Mouse (Mus musculus): ENCODE data around the gene AI467606. TPM values are rescaled to one million over a fixed set of nuclear protein-coding genes. Genes with fewer than 3 reads are reported as not detected.
"Not testable (repeated sequence)": the region's sequence is repeated elsewhere in the genome, so short reads cannot be mapped to it uniquely, and the experiment has no call there.

The AI467606 gene
- polyA plus RNA-seq, 1 experiment from 2014 or later: 0.54 TPM

GRCm38 (mm10) chr7:127083689-127084088 lies 7.5 kb upstream of the AI467606 start:
- Histone ChIP-seq H3K27me3 (replicated peaks; ENCODE audit: low read depth, poor library complexity, severe bottlenecking) (peaks cover 2% of the 10 kb centered on the region; the same call in 1 of the 2 replicates), H3K9me3 (no peaks in the 10 kb centered on the region), H3K4me3 (no peak overlapping the region), H3K36me3 (replicated peaks) (no peaks in the 10 kb centered on the region), H3K27ac (replicated peaks) (no peak overlapping the region), H3K4me1 (peaks cover under 1% of the 10 kb centered on the region)
- 80% methylated on average over 4 of the region's 4 CpGs for WGBS
- no peak for DNase-seq (ENCODE audit: low spot score)

GRCm38 (mm10) chr7:127084794-127085193 lies 6.4 kb upstream of the AI467606 start:
- Histone ChIP-seq H3K4me1 (peaks cover 11% of the 10 kb centered on the region), H3K4me3 (no peak overlapping the region), H3K9me3 (no peaks in the 10 kb centered on the region), H3K36me3 (replicated peaks) (no peaks in the 10 kb centered on the region), H3K27ac (replicated peaks) (no peak overlapping the region), H3K27me3 (replicated peaks; ENCODE audit: low read depth, poor library complexity, severe bottlenecking) (peaks cover 10% of the 10 kb centered on the region; the same call in 1 of the 2 replicates)
- WGBS: 84% methylated on average over 2 of the region's 2 CpGs
- DNase-seq (ENCODE audit: low spot score): no peak

- not testable (repeated sequence) for DNase-seq (ENCODE audit: low spot score); H3K27ac ChIP-seq (replicated peaks); H3K4me3 ChIP-seq; H3K36me3 ChIP-seq (replicated peaks); H3K9me3 ChIP-seq
- WGBS: 81% methylated on average over 6 of the region's 6 CpGs
- Histone ChIP-seq H3K27me3 (replicated peaks; ENCODE audit: low read depth, poor library complexity, severe bottlenecking) (peaks cover 10% of the 10 kb centered on the region; the same call in 1 of the 2 replicates), H3K4me1 (peaks cover 19% of the 10 kb centered on the region)
Measured at GRCm38 (mm10) chr7:127085751-127086150, 5.4 kb upstream of the AI467606 start.

- not testable (repeated sequence) for DNase-seq (ENCODE audit: low spot score)
Measured at GRCm38 (mm10) chr7:127087278-127088010, 3.7 kb upstream of the AI467606 start, which contains the start of gene Zg16. Gene Zg16, minus strand, starts transcription at chr7:127087328.

GRCm38 (mm10) chr7:127088083-127088482 lies 3.1 kb upstream of the AI467606 start:
- Histone ChIP-seq H3K27me3 (replicated peaks; ENCODE audit: low read depth, poor library complexity, severe bottlenecking) (peaks cover 10% of the 10 kb centered on the region; the same call in 1 of the 2 replicates), H3K4me1 (peaks cover 35% of the 10 kb centered on the region), H3K9me3 (no peaks in the 10 kb centered on the region), H3K27ac (replicated peaks) (no peak overlapping the region), H3K36me3 (replicated peaks) (no peaks in the 10 kb centered on the region), H3K4me3 (no peak overlapping the region)
- WGBS: 88% methylated on average over 3 of the region's 3 CpGs
- DNase-seq (ENCODE audit: low spot score): no peak

More at GRCm38 (mm10) chr7:127087278-127088010, 3.7 kb upstream of the AI467606 start, which contains the start of gene Zg16:
- peaks cover 10% of the 10 kb centered on the region; the same call in 1 of the 2 replicates for H3K27me3 ChIP-seq (replicated peaks; ENCODE audit: low read depth, poor library complexity, severe bottlenecking)
- not testable (repeated sequence) for H3K4me3 ChIP-seq; H3K9me3 ChIP-seq; H3K27ac ChIP-seq (replicated peaks); H3K36me3 ChIP-seq (replicated peaks)
- peaks cover 35% of the 10 kb centered on the region for H3K4me1 ChIP-seq
- 88% methylated on average over 6 of the region's 6 CpGs for WGBS

- peak; percentile 24 for DNase-seq (ENCODE audit: low spot score)
- peak overlapping the region; percentile 65; the same call in 1 of the 2 replicates for H3K27ac ChIP-seq (replicated peaks)
- peaks cover 35% of the 10 kb centered on the region for H3K4me1 ChIP-seq
- peak overlapping the region; percentile 35 for H3K4me3 ChIP-seq
- 23% methylated on average over 27 of the region's 27 CpGs for WGBS
- H3K36me3 ChIP-seq (replicated peaks): no peaks in the 10 kb centered on the region
- H3K27me3 ChIP-seq (replicated peaks; ENCODE audit: low read depth, poor library complexity, severe bottlenecking): peaks cover 10% of the 10 kb centered on the region; the same call in 1 of the 2 replicates
- no peaks in the 10 kb centered on the region for H3K9me3 ChIP-seq
Measured at GRCm38 (mm10) chr7:127088901-127089845, 2.0 kb upstream of the AI467606 start.

- H3K36me3 ChIP-seq (replicated peaks): no peaks in the 10 kb centered on the region
- no peaks in the 10 kb centered on the region for H3K9me3 ChIP-seq
- no peak overlapping the region for H3K4me3 ChIP-seq
- H3K27me3 ChIP-seq (replicated peaks; ENCODE audit: low read depth, poor library complexity, severe bottlenecking): peaks cover 10% of the 10 kb centered on the region; the same call in 1 of the 2 replicates
- WGBS: 85% methylated on average over 20 of the region's 20 CpGs
- DNase-seq (ENCODE audit: low spot score): no peak
- peaks cover 35% of the 10 kb centered on the region for H3K4me1 ChIP-seq
- peak overlapping the region; percentile 71 for H3K27ac ChIP-seq (replicated peaks)
Measured at GRCm38 (mm10) chr7:127090154-127091113, 725 bp upstream of the AI467606 start.

GRCm38 (mm10) chr7:127093914-127094313 lies 2.8 kb downstream of the AI467606 start:
- H3K4me3 ChIP-seq: no peak overlapping the region

GRCm38 (mm10) chr7:127096456-127096855 lies 5.3 kb downstream of the AI467606 start:
- DNase-seq (ENCODE audit: low spot score): peak; percentile 10
- Histone ChIP-seq H3K4me3 (no peak overlapping the region), H3K36me3 (replicated peaks) (no peaks in the 10 kb centered on the region), H3K4me1 (peaks cover 17% of the 10 kb centered on the region), H3K27me3 (replicated peaks; ENCODE audit: low read depth, poor library complexity, severe bottlenecking) (no peaks in the 10 kb centered on the region), H3K27ac (replicated peaks) (no peak overlapping the region), H3K9me3 (no peaks in the 10 kb centered on the region)
- 66% methylated on average over 7 of the region's 7 CpGs for WGBS

More at GRCm38 (mm10) chr7:127093914-127094313, 2.8 kb downstream of the AI467606 start:
- H3K4me1 ChIP-seq: peaks cover 40% of the 10 kb centered on the region
- 75% methylated on average over 3 of the region's 3 CpGs for WGBS
- peaks cover 6% of the 10 kb centered on the region; the same call in 1 of the 2 replicates for H3K27me3 ChIP-seq (replicated peaks; ENCODE audit: low read depth, poor library complexity, severe bottlenecking)
- no peak for DNase-seq (ENCODE audit: low spot score)
- H3K36me3 ChIP-seq (replicated peaks): no peaks in the 10 kb centered on the region
- H3K9me3 ChIP-seq: no peaks in the 10 kb centered on the region
- no peak overlapping the region for H3K27ac ChIP-seq (replicated peaks)

- Histone ChIP-seq H3K27ac (replicated peaks) (no peak overlapping the region), H3K36me3 (replicated peaks) (no peaks in the 10 kb centered on the region), H3K4me1 (peaks cover 8% of the 10 kb centered on the region; the same call in 1 of the 2 replicates), H3K27me3 (replicated peaks; ENCODE audit: low read depth, poor library complexity, severe bottlenecking) (no peaks in the 10 kb centered on the region), H3K4me3 (no peak overlapping the region), H3K9me3 (no peaks in the 10 kb centered on the region)
- WGBS: 85% methylated on average over 5 of the region's 5 CpGs
- no peak for DNase-seq (ENCODE audit: low spot score)
Measured at GRCm38 (mm10) chr7:127098521-127098920, 7.4 kb downstream of the AI467606 start.

- WGBS: 90% methylated on average over 4 of the region's 4 CpGs
- no peak for DNase-seq (ENCODE audit: low spot score)
- H3K4me1 ChIP-seq: peaks cover 8% of the 10 kb centered on the region
- no peaks in the 10 kb centered on the region for H3K9me3 ChIP-seq
- H3K4me3 ChIP-seq: no peak overlapping the region
- no peaks in the 10 kb centered on the region for H3K27me3 ChIP-seq (replicated peaks; ENCODE audit: low read depth, poor library complexity, severe bottlenecking)
- no peak overlapping the region for H3K27ac ChIP-seq (replicated peaks)
- no peaks in the 10 kb centered on the region for H3K36me3 ChIP-seq (replicated peaks)
Measured at GRCm38 (mm10) chr7:127098950-127099349, 7.8 kb downstream of the AI467606 start.
